Mouse (Mus musculus) Patski (cell line): ENCODE data around the gene Chid1. TPM values are rescaled to one million over a fixed set of nuclear protein-coding genes. Genes with fewer than 3 reads are reported as not detected.
"Not testable (repeated sequence)": the region's sequence is repeated elsewhere in the genome, so short reads cannot be mapped to it uniquely, and the experiment has no call there.

Source experiments
- ATAC-seq: fragments of 100-300 bp; one replicate; pipeline ENCODE4 v1.8.0; 2021
- CTCF ChIA-PET: fragments of 350-600 bp; sonication (Branson Sonifier 250); formaldehyde crosslinking; loops from one replicate; lab custom pipeline; 2022; ENCODE audit warnings: inconsistent platforms; lab: Charles Lee
- POLR2A ChIA-PET: fragments of 350-600 bp; sonication (Branson Sonifier 250); formaldehyde crosslinking; loops from one replicate; lab custom pipeline; 2022; ENCODE audit warnings: antibody characterized with exemption, inconsistent platforms; lab: Charles Lee
- DNase-seq: peaks from one replicate; pipeline ENCODE4 v3.0.0-alpha.2; 2011; ENCODE audit warnings: low read depth, low spot score
- H3K27me3 ChIP-seq: fragments of 371-371 bp; one replicate; pipeline ENCODE4 v1.5.1; 2021
- CTCF ChIP-seq: fragments of 100-300 bp; IDR thresholded peaks from one replicate; pipeline ENCODE4 v1.5.1; 2021
- in situ Hi-C: fragments of 300-500 bp; cut with MboI; formaldehyde crosslinking; loops from 3 replicates; pipeline ENCODE4 v1.11.1; 2018; ENCODE audit warnings: low pct_unique_long_range_greater_than_20kb, mixed read lengths
- polyA plus RNA-seq: library from polyadenylated mRNA; unstranded; gene quantifications from one replicate; pipeline ENCODE4 v1.2.3, GENCODE M21; 2021

The Chid1 gene
- polyA plus RNA-seq, 1 experiment from 2014 or later = 41.6 TPM

- DNase-seq = no peak
- ChIA-PET POLR2A (interaction anchor here (1.2 to 6.5 kb wide), 5 partner anchors 9 to 24 kb away, joined by 3 to 47 read pairs (median 4); partner anchors contain the start of gene Cd151), CTCF (interaction anchor here (1.1 to 1.3 kb wide), 2 partner anchors 14 to 17 kb away, joined by 3 read pairs; no protein-coding TSS in a partner anchor)
- H3K27me3 ChIP-seq = no peaks in the 10 kb centered on the region
- no peak for TF ChIP-seq CTCF
- in situ Hi-C loops = loop anchor here (25.0 kb wide), 1 partner anchor 932 kb away; the partner anchor contains the start of genes Ctsd and Gm49369
- peak; percentile 29 for ATAC-seq
Measured at GRCm38 (mm10) chr7:141455610-141456314, 83.9 kb downstream of the Chid1 start.

DNA sequence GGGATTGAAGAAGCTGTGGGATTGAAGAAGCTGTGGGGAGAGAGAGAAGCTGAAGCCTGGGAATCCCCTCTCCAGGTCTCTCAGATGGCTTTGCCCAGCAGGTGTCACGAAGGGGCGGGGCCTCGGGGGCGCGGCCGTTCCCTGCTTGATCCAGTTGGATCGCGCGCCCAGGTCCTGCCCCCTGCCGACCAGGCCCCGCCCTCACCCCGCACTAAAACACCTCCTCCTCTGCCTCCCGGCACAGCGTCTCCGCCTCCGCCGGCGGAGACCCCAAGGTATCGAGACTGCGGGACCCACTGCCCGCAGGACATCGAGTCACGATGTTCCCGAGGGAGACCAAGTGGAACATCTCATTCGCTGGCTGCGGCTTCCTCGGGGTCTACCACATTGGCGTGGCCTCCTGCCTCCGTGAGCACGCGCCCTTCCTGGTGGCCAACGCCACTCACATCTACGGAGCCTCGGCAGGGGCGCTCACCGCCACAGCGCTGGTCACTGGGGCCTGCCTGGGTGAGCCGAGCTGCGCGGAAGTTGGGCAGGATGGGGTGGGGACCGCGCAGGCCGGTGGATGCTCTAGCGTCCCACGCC is 84.6 kb downstream of the Chid1 start, which contains the start of gene Pnpla2:
Gene Pnpla2, plus strand, starts transcription at position 232 of the 585 bp plus-strand sequence.
- no peak for DNase-seq
- no peaks in the 10 kb centered on the region for H3K27me3 ChIP-seq
- in situ Hi-C loops = loop anchor here (5.0 to 25.0 kb wide), 2 partner anchors 43 to 932 kb away; partner anchors contain the start of genes Ctsd, Gatd1 and Gm49369
- ChIA-PET POLR2A (interaction anchor here (0.9 to 6.5 kb wide), 4 partner anchors 13 to 25 kb away, joined by 3 to 47 read pairs (median 4); partner anchors contain the start of gene Cd151), CTCF (interaction anchor here (1.1 to 1.3 kb wide), 2 partner anchors 14 to 17 kb away, joined by 3 read pairs; no protein-coding TSS in a partner anchor)
- TF ChIP-seq CTCF = no peak
- peak; percentile 77 for ATAC-seq

- no peaks in the 10 kb centered on the region for H3K27me3 ChIP-seq
- DNase-seq = no peak
- in situ Hi-C loops = loop anchor here (5.0 to 25.0 kb wide), 2 partner anchors 41 to 934 kb away; partner anchors contain the start of genes Ctsd, Gatd1 and Gm49369
- no peak for TF ChIP-seq CTCF
- ChIA-PET CTCF (interaction anchor here (1.3 to 3.4 kb wide), 2 partner anchors 15 to 17 kb away, joined by 3 to 11 read pairs; no protein-coding TSS in a partner anchor), POLR2A (interaction anchor here (0.9 to 6.5 kb wide), 2 partner anchors 14 to 15 kb away, joined by 4 to 47 read pairs; partner anchors contain the start of gene Cd151)
- no peak for ATAC-seq
Measured at GRCm38 (mm10) chr7:141453636-141454035, 86.0 kb downstream of the Chid1 start.

DNA sequence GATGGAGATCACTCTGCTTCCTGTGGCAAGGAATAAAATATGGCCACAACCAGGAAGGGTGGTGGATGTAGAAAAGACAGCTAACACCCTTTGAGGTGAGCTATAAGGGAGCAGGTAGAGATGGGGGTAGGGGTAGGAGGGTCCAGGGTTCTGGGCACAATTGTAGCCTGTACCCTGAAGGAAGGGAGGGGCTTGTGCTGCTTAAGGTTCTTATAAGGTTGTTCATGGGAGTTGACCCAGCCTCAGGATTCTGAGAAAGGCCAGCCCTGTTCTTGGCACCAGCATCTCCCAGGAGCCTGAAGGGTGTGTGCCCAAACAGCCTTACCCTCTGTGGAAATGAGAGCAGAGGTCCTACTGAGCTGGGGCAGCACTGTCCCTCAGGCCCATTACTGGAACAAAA is 87.7 kb downstream of the Chid1 start:
- ATAC-seq (no peak), DNase-seq (no peak)
- in situ Hi-C loops = loop anchor here (5.0 to 25.0 kb wide), 2 partner anchors 40 to 935 kb away; partner anchors contain the start of genes Ctsd, Gatd1 and Gm49369
- ChIA-PET CTCF (interaction anchor here (1.3 to 3.4 kb wide), 2 partner anchors 17 to 29 kb away, joined by 3 to 11 read pairs; no protein-coding TSS in a partner anchor), POLR2A (no interaction called here)
- no peaks in the 10 kb centered on the region for H3K27me3 ChIP-seq
- no peak for TF ChIP-seq CTCF

DNA sequence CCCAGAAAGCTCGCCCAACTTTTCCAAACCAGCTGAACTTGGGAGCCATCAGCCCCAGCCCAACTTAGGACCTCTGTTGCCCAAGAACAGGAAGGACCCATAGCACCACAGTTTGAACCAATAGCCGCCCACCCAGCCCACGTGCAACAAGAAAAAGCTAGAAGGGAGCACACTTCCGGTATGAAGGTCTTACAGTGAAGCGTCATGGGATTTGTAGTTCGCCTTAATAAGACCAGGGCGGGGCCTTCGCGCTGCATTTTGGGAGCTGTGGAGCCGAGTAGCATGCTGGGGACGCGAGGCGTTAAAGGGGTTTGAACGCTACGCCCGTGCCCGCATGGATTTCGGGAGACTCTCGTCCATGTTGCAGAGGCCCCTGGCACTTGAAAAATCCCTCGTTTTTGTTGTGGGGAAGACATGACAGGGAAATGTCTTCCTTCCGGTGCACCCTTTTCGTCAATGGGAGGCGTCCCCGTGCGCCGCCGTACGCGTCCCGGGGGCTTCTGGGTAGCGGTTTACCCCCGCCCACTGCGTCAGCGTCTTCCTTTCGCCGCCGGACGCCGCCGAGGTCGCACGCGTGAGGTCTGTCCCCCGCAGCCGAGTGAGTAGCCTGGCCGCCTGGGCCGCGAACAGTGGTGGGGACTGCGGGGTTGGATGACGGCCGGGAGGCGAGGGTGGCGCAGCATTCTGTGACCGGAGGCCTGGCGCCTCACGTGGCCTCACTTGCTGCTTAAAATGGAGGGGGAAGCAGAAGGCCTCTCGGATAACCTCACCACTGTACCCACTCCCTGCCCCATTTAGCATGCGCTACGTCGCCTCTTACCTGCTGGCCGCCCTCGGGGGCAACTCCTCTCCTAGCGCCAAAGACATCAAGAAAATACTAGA is 92.3 kb downstream of the Chid1 start, which contains the start of gene Rplp2:
Gene Rplp2, plus strand, starts transcription at position 261 of the 882 bp plus-strand sequence.
- in situ Hi-C loops = no loop called here
- ATAC-seq (peak; percentile 74), DNase-seq (no peak)
- no peaks in the 10 kb centered on the region for H3K27me3 ChIP-seq
- ChIA-PET POLR2A (interaction anchor here (0.8 to 1.1 kb wide), 2 partner anchors 9 to 21 kb away, joined by 3 read pairs; no protein-coding TSS in a partner anchor), CTCF (interaction anchor here (1.4 kb wide), 1 partner anchor 39 kb away, joined by 3 read pairs; no protein-coding TSS in a partner anchor)
- TF ChIP-seq CTCF = no peak

DNA sequence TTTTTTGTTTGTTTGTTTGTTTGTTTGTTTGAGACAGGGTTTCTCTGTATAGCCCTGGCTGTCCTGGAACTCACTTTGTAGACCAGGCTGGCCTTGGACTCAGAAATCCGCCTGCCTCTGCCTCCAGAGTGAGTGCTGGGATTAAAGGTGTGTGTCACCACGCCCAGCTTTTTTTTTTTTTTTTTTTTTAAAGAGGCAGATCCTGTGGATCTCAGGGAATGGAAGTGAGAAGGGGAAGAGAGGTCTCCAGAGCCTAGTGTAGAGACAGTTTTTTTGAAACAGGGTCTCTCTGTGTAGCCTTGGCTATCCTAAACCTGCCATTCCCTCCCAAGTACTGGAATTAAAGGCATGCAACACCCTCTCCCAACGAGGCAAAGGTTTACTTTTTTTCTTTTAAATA is 93.3 kb downstream of the Chid1 start:
- CTCF ChIA-PET, in situ Hi-C loops: not testable (repeated sequence)
- POLR2A ChIA-PET = interaction anchor here (0.8 to 1.1 kb wide), 2 partner anchors 10 to 22 kb away, joined by 3 read pairs; no protein-coding TSS in a partner anchor

DNA sequence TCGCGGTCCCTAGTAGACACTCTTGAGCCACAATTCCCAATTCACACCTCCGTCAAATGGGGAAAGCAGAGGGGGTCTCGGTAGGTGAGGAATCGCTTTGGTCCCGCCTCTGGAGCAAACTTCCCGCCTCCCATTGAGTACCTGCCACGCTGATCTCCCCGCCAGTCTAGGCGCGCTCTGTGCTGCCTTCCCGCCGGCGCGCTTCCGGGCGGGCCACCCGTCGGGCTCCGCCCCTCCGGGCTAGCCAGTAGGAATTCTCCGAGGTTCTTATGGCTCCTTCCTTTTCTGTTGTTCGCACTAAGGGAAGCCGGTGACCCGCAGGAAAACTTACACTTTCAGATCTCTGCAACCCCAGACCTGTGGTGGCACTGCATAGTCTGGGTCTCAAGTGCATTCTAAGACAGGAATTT is 95.8 kb downstream of the Chid1 start, which contains the start of gene Pidd1:
Gene Pidd1, minus strand, starts transcription at position 198 of the 410 bp plus-strand sequence.
- ChIA-PET CTCF (interaction anchor here (1.2 to 1.8 kb wide), 3 partner anchors 15 to 36 kb away, joined by 3 to 6 read pairs (median 4); partner anchors contain the start of gene Cend1), POLR2A (interaction anchor here (1.4 kb wide), 2 partner anchors 25 to 33 kb away, joined by 3 to 4 read pairs; no protein-coding TSS in a partner anchor)
- peak; percentile 59 for ATAC-seq
- DNase-seq = no peak
- TF ChIP-seq CTCF = no peak
- in situ Hi-C loops = no loop called here
- H3K27me3 ChIP-seq = no peaks in the 10 kb centered on the region

More for the DNA sequence above, 93.3 kb downstream of the Chid1 start:
- ATAC-seq, H3K27me3 ChIP-seq, DNase-seq: not testable (repeated sequence)

Other genes with a start within 250 kb of the Chid1 start
- not detected for gene Drd4, start 247.9 kb downstream of the Chid1 start, polyA plus RNA-seq
- 62.1 TPM for gene Deaf1, start 212.2 kb downstream of the Chid1 start, polyA plus RNA-seq
- 34.0 TPM for gene Tmem80, start 212.1 kb downstream of the Chid1 start, polyA plus RNA-seq
- gene Eps8l2, start 201.0 kb downstream of the Chid1 start, polyA plus RNA-seq = 114 TPM
- gene Taldo1, start 147.7 kb downstream of the Chid1 start, polyA plus RNA-seq = 512 TPM
- 38.7 TPM for gene Gatd1, start 125.7 kb downstream of the Chid1 start, polyA plus RNA-seq
- gene Cend1, start 110.4 kb downstream of the Chid1 start, polyA plus RNA-seq = 0.04 TPM
- gene Slc25a22, start 102.0 kb downstream of the Chid1 start, polyA plus RNA-seq = 20.6 TPM
- 4.9 TPM for gene Pidd1, start 95.8 kb downstream of the Chid1 start, polyA plus RNA-seq
- gene Rplp2, start 92.5 kb downstream of the Chid1 start, polyA plus RNA-seq = 1,558 TPM
- gene Pnpla2, start 84.7 kb downstream of the Chid1 start, polyA plus RNA-seq = 90.7 TPM
- gene Cracr2b, start 78.8 kb downstream of the Chid1 start, polyA plus RNA-seq = 9.9 TPM
- 551 TPM for gene Cd151, start 72.5 kb downstream of the Chid1 start, polyA plus RNA-seq
- gene Polr2l, start 64.7 kb downstream of the Chid1 start, polyA plus RNA-seq = 55.2 TPM
- 479 TPM for gene Tspan4, start 64.6 kb downstream of the Chid1 start, polyA plus RNA-seq
- gene Ap2a2, start 22.3 kb upstream of the Chid1 start, polyA plus RNA-seq = 76.4 TPM
- 0.05 TPM for gene Muc6, start 115.5 kb upstream of the Chid1 start, polyA plus RNA-seq
- gene Muc2, start 150.5 kb upstream of the Chid1 start, polyA plus RNA-seq = 0.33 TPM
- gene Muc5ac, start 249.1 kb upstream of the Chid1 start, polyA plus RNA-seq = under 0.01 TPM